ENCODE assay signal across 8 mouse cellular contexts in the genomic region with DNA sequence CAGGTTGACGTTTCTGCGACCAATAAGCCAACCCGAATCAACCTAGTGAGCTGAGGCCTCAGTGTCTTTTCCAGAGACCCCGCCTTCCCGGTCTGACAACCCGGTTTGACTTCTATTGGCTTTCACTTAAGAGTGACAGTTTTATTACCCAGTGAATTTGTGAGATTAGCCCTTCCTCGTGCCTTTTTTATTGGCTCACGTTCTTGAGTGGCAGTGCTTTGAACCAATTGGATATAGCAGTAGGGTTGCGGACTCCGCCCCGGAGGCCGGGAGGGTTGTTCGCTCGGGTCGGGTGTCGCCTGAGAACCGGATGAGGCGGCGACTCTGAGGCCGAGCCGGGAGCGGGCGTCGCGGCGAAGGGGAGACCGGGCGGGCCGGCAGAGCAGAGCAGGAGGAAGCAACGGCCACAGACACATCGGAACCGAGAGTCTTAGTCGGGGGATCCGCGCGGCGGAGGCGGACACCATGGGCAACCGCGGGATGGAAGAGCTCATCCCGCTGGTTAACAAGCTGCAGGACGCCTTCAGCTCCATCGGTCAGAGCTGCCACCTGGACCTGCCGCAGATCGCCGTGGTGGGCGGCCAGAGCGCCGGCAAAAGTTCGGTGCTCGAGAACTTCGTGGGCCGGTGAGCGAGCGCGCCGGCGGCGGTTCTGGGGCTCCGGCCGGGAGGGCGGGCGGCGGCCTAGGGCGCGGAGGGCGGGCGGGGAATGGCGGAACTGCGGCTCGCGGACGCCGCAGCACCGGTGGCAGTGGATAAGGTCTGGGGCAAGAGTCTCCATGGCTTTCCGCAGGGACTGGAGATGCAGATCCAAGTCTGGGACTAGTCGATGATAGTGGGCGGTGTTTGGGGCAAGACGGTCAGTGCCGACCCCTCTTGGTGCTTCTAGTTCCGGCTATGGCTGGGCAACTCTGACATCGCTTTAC. TPM values are rescaled to one million over a fixed set of nuclear protein-coding genes. Genes with fewer than 3 reads are reported as not detected.
A peak's percentile ranks its signal among the peaks of the same experiment; 100 is the strongest.
DNase-seq lines count a peak whose midpoint lies in the region; ATAC-seq and TF ChIP-seq lines count a peak whose summit lies in the region.

A gene (plus strand): TSS at position 278 of the 925 bp plus-strand sequence.

- TF ChIP-seq POLR2A in testis, adult 2 months (IDR thresholded peaks at IDR 0.05; ENCODE audit: control insufficient read depth, low read depth, low read length) = peak; percentile 64

- H3K27ac ChIP-seq in forebrain, embryonic 12.5 days = peak within 1 kb of the TSS; percentile 80
- H3K27ac ChIP-seq in heart, postnatal 0 days (ENCODE audit: low read depth) = peak within 1 kb of the TSS; percentile 94
- peak within 1 kb of the TSS; percentile 94 for H3K27ac ChIP-seq in liver, embryonic 16.5 days (ENCODE audit: low read length)
- peak within 1 kb of the TSS; percentile 90 for H3K27ac ChIP-seq in neural tube, embryonic 13.5 days (replicated peaks)
- peak within 1 kb of the TSS; percentile 92 for H3K27ac ChIP-seq in testis, adult 2 months (ENCODE audit: control insufficient read depth, insufficient read depth, low read depth, low read length)

- peaks cover 41% of the 10 kb centered on the region for H3K36me3 ChIP-seq in E14TG2a.4 (ENCODE audit: insufficient read depth, low read length)
- peaks cover 24% of the 10 kb centered on the region for H3K36me3 ChIP-seq in forebrain, embryonic 12.5 days (replicated peaks)
- peaks cover 12% of the 10 kb centered on the region for H3K36me3 ChIP-seq in heart, postnatal 0 days (replicated peaks; ENCODE audit: control insufficient read depth, insufficient read depth, low read length)
- peaks cover 4% of the 10 kb centered on the region for H3K36me3 ChIP-seq in liver, embryonic 16.5 days (ENCODE audit: control insufficient read depth, insufficient read depth)
- H3K36me3 ChIP-seq in neural tube, embryonic 13.5 days = peaks cover 22% of the 10 kb centered on the region
- H3K36me3 ChIP-seq in testis, adult 2 months (ENCODE audit: control insufficient read depth, insufficient read depth, low read length) = no peaks in the 10 kb centered on the region

- H3K9ac ChIP-seq in forebrain, embryonic 12.5 days = peak within 1 kb of the TSS; percentile 89
- peak within 1 kb of the TSS; percentile 87 for H3K9ac ChIP-seq in heart, postnatal 0 days (replicated peaks; ENCODE audit: low read depth, low read length)
- peak within 1 kb of the TSS; percentile 98 for H3K9ac ChIP-seq in liver, embryonic 16.5 days (ENCODE audit: low read depth, low read length)
- H3K9ac ChIP-seq in neural tube, embryonic 13.5 days = peak within 1 kb of the TSS; percentile 91

- H3K4me1 ChIP-seq in E14TG2a.4 (replicated peaks; ENCODE audit: low read depth, low read length) = peaks cover 74% of the 10 kb centered on the region
- H3K4me1 ChIP-seq in forebrain, embryonic 12.5 days = peaks cover 26% of the 10 kb centered on the region
- H3K4me1 ChIP-seq in heart, postnatal 0 days (ENCODE audit: control insufficient read depth, insufficient read depth) = peaks cover 27% of the 10 kb centered on the region
- peaks cover 24% of the 10 kb centered on the region for H3K4me1 ChIP-seq in liver, embryonic 16.5 days (ENCODE audit: control insufficient read depth, low read depth, low read length)
- H3K4me1 ChIP-seq in neural tube, embryonic 13.5 days (replicated peaks) = peaks cover 49% of the 10 kb centered on the region
- H3K4me1 ChIP-seq in testis, adult 2 months (ENCODE audit: control insufficient read depth, insufficient read depth, low read length) = peaks cover 9% of the 10 kb centered on the region

- H3K9me3 ChIP-seq in E14TG2a.4 (ENCODE audit: low read length) = no peaks in the 10 kb centered on the region
- H3K9me3 ChIP-seq in forebrain, embryonic 12.5 days = no peaks in the 10 kb centered on the region
- no peaks in the 10 kb centered on the region for H3K9me3 ChIP-seq in heart, postnatal 0 days (replicated peaks; ENCODE audit: control insufficient read depth, low read length)
- H3K9me3 ChIP-seq in liver, embryonic 16.5 days (replicated peaks; ENCODE audit: control insufficient read depth, low read length) = no peaks in the 10 kb centered on the region
- no peaks in the 10 kb centered on the region for H3K9me3 ChIP-seq in neural tube, embryonic 13.5 days

- WGBS in forebrain, embryonic 12.5 days = under 1% methylated on average over 82 of the region's 82 CpGs
- under 1% methylated on average over 80 of the region's 82 CpGs for WGBS in heart, postnatal 0 days
- under 1% methylated on average over 81 of the region's 82 CpGs for WGBS in liver, embryonic 16.5 days (ENCODE audit: insufficient replicate concordance)
- WGBS in neural tube, embryonic 13.5 days = under 1% methylated on average over 82 of the region's 82 CpGs

- peak within 1 kb of the TSS; percentile 96 for H3K4me3 ChIP-seq in E14TG2a.4 (replicated peaks; ENCODE audit: low read length)
- peak within 1 kb of the TSS; percentile 95 for H3K4me3 ChIP-seq in forebrain, embryonic 12.5 days (replicated peaks)
- H3K4me3 ChIP-seq in heart, postnatal 0 days (ENCODE audit: low read depth, low read length) = peak within 1 kb of the TSS; percentile 97
- H3K4me3 ChIP-seq in liver, embryonic 16.5 days (ENCODE audit: low read depth, low read length) = peak within 1 kb of the TSS; percentile 95
- peak within 1 kb of the TSS; percentile 95 for H3K4me3 ChIP-seq in neural tube, embryonic 13.5 days
- H3K4me3 ChIP-seq in testis, adult 2 months (ENCODE audit: control insufficient read depth, low read depth, low read length) = peak within 1 kb of the TSS; percentile 97

- peak within 1 kb of the TSS; percentile 93 for H3K4me2 ChIP-seq in forebrain, embryonic 12.5 days
- peak within 1 kb of the TSS; percentile 94 for H3K4me2 ChIP-seq in heart, postnatal 0 days (ENCODE audit: low read depth, low read length)
- peak within 1 kb of the TSS; percentile 75 for H3K4me2 ChIP-seq in liver, embryonic 16.5 days (ENCODE audit: low read depth, low read length)
- H3K4me2 ChIP-seq in neural tube, embryonic 13.5 days = peak within 1 kb of the TSS; percentile 96

- peak; percentile 98 for TF ChIP-seq EP300 in heart, postnatal 0 days (IDR thresholded peaks at IDR 0.05; ENCODE audit: low read depth)

- peak; percentile 100 for DNase-seq in c-Kit-positive CD71-positive TER-119-positive erythroid progenitor cells, embryonic 14.5 days (ENCODE audit: low spot score)
- peak; percentile 98 for DNase-seq in heart, postnatal 0 days (ENCODE audit: low spot score)
- peak; percentile 93 to 97 for DNase-seq in kidney, postnatal 4 days

- TF ChIP-seq CTCF in E14TG2a.4 (conservative IDR thresholded peaks at IDR 0.05; ENCODE audit: low read length) = no peak
- no peak for TF ChIP-seq CTCF in heart, postnatal 0 days (IDR thresholded peaks at IDR 0.05; ENCODE audit: low read depth)
- TF ChIP-seq CTCF in testis, adult 2 months (IDR thresholded peaks at IDR 0.05; ENCODE audit: control insufficient read depth, insufficient read depth, insufficient replicate concordance, low read depth, low read length) = no peak

- H3K27me3 ChIP-seq in E14TG2a.4 (ENCODE audit: insufficient read depth, low read length) = no peaks in the 10 kb centered on the region
- H3K27me3 ChIP-seq in forebrain, embryonic 12.5 days = no peaks in the 10 kb centered on the region
- H3K27me3 ChIP-seq in heart, postnatal 0 days (ENCODE audit: control insufficient read depth, insufficient read depth, low read length) = no peaks in the 10 kb centered on the region
- H3K27me3 ChIP-seq in liver, embryonic 16.5 days (ENCODE audit: control insufficient read depth, insufficient read depth, low read depth, low read length) = no peaks in the 10 kb centered on the region
- H3K27me3 ChIP-seq in neural tube, embryonic 13.5 days = no peaks in the 10 kb centered on the region
- no peaks in the 10 kb centered on the region for H3K27me3 ChIP-seq in testis, adult 2 months (ENCODE audit: control insufficient read depth, insufficient read depth, low read length)

- peak; percentile 99 for ATAC-seq in forebrain, embryonic 12.5 days (ENCODE audit: low FRiP score)
- ATAC-seq in heart, postnatal 0 days (ENCODE audit: insufficient read depth, low read depth) = peak; percentile 98
- peak; percentile 96 for ATAC-seq in liver, embryonic 16.5 days (ENCODE audit: low read depth)
- peak; percentile 98 for ATAC-seq in neural tube, embryonic 13.5 days (ENCODE audit: low read depth)

RNA-seq across cellular contexts. Expression of the gene that starts here (rescaled TPM):
- polyA plus RNA-seq in forebrain, embryonic 12.5 days (2016; fragmentation: Nextera tagmentation; extraction: Ambion mirVana) = 73.8 and 78.4 TPM in 2 replicates
- 78.3 and 95.8 TPM in 2 replicates for total RNA-seq in heart, postnatal 0 days (2014; rRNA removed; ENCODE audit: low replicate concordance)
- polyA plus RNA-seq in heart, postnatal 0 days (2015; fragmentation: Nextera tagmentation; extraction: Ambion mirVana) = 56.8 and 61.1 TPM in 2 replicates
- 50.0 and 50.4 TPM in 2 replicates for polyA plus RNA-seq in liver, embryonic 16.5 days (2015; fragmentation: Nextera tagmentation; extraction: Ambion mirVana)
- polyA plus RNA-seq in neural tube, embryonic 13.5 days (2015; fragmentation: Nextera tagmentation; extraction: Ambion mirVana) = 65.0 and 69.7 TPM in 2 replicates
- 158 and 183 TPM in 2 replicates for polyA plus RNA-seq in testis, adult 2 months (2012; rRNA removed)

Comparison
In these comparisons a context has a peak if more than half of its experiments do, and no peak if none do; other contexts are left out.
1. Peak in every context shown above with its lines: DNase-seq, ATAC-seq, H3K4me3 ChIP-seq and H3K27ac ChIP-seq.